Mouse (Mus musculus) left cerebral cortex, postnatal 36 days (tissue): Measurements from ENCODE around the gene Slc25a28. TPM values are rescaled to one million over a fixed set of nuclear protein-coding genes. Genes with fewer than 3 reads are reported as not detected.

Experiments
- DNase-seq, 2 experiments: peaks; one replicate each; pipeline ENCODE4 v3.0.0; 2021 to 2022; ENCODE audit warnings: low spot score in 2 of 2, mixed read lengths in 1 of 2
- intact Hi-C: fragments of 180-260 bp; cut with DNase I; formaldehyde crosslinking; loops from one replicate; pipeline ENCODE4 v1.15.1; 2025
- microRNA-seq: library from miRNA; unstranded; fragments of <30 nt; microRNA quantifications from one replicate; pipeline ENCODE4 v1.2.0, GENCODE M21; 2022
- total RNA-seq, 2 experiments: library from RNA; stranded (reverse); gene quantifications; 2 replicates each; pipeline ENCODE4 v1.2.3; 2021

The Slc25a28 gene
- total RNA-seq, 2 experiments from 2014 or later, result 39.2 to 39.9 TPM

GRCm38 (mm10) chr19:43614341-43615073 lies 60.2 kb downstream of the Slc25a28 start:
- intact Hi-C loops, result loop anchor here (5.0 kb wide), 2 partner anchors 1123 to 1623 kb away; partner anchors contain the start of gene Lbx1
- no peak for DNase-seq

Small RNAs within 50 kb of the gene (microRNA-seq; reads per million reads assigned to microRNA genes)
- gene Gm22646, result not detected

Other genes with a start within 250 kb of the Slc25a28 start
- gene Cnnm1, start 234.4 kb downstream of the Slc25a28 start, total RNA-seq, result 100 to 1,000 TPM in 1 of 2 experiments, 10 to 100 TPM in 1; 99.5 to 113 TPM
- gene Got1, start 150.3 kb downstream of the Slc25a28 start, total RNA-seq, result 100 to 1,000 TPM; 352 to 386 TPM
- not detected for gene Nkx2-3, start 62.6 kb downstream of the Slc25a28 start, total RNA-seq
- gene Entpd7, start 14.8 kb upstream of the Slc25a28 start, total RNA-seq, result 10 to 100 TPM; 22.5 to 23.3 TPM
- gene Cutc, start 78.1 kb upstream of the Slc25a28 start, total RNA-seq, result 1 to 10 TPM; 5.7 to 5.9 TPM
- 10 to 100 TPM; 13.3 to 17.1 TPM for gene Cox15, start 78.1 kb upstream of the Slc25a28 start, total RNA-seq
- not detected for gene Abcc2, start 107.3 kb upstream of the Slc25a28 start, total RNA-seq